Mouse (Mus musculus) spleen, adult 2 months (tissue): ENCODE measurements at regions not wholly inside any gene's neighbourhood (a gene's known extent, or its start where the extent isn't known, plus 50 kb on each side); places are given as distances from the start of the nearest gene placed in this dataset.

Experiments used
- DNase-seq, 2 experiments: peaks; one replicate each; pipeline versions ENCODE4 v3.0.0 to v3.0.0-alpha.2; 2012 to 2021; ENCODE audit warnings: low spot score in 2 of 2, low read depth in 1 of 2
- H3K27ac ChIP-seq: fragments of 200-500 bp; 2 replicates; pipeline ENCODE4 v1.5.1; 2012; ENCODE audit warnings: low read length, inconsistent platforms; ENCODE audit not compliant: insufficient read depth
- H3K27me3 ChIP-seq: fragments of 200-500 bp; 2 replicates; pipeline ENCODE4 v1.6.1; 2012; ENCODE audit warnings: mild to moderate bottlenecking, moderate library complexity, low read length, inconsistent platforms; ENCODE audit not compliant: control insufficient read depth, insufficient read depth
- H3K36me3 ChIP-seq: fragments of 200-500 bp; 2 replicates; pipeline ENCODE4 v1.6.1; 2012; ENCODE audit warnings: mild to moderate bottlenecking, low read length, inconsistent platforms; ENCODE audit not compliant: control insufficient read depth, insufficient read depth
- H3K4me1 ChIP-seq: fragments of 200-500 bp; 2 replicates; pipeline ENCODE4 v1.6.1; 2011; ENCODE audit warnings: inconsistent platforms; ENCODE audit not compliant: control insufficient read depth, insufficient read depth, insufficient read length
- H3K4me3 ChIP-seq: fragments of 200-500 bp; 2 replicates; pipeline ENCODE4 v1.5.1; 2011; ENCODE audit warnings: mild to moderate bottlenecking, inconsistent platforms; ENCODE audit not compliant: insufficient read depth, insufficient read length; ENCODE audit errors: extremely low read depth
- CTCF ChIP-seq: fragments of 200-500 bp; IDR thresholded peaks from 2 replicates; pipeline ENCODE4 v1.5.1; 2011; ENCODE audit warnings: mild to moderate bottlenecking, inconsistent platforms; ENCODE audit not compliant: insufficient read depth, insufficient read length, insufficient replicate concordance; ENCODE audit errors: extremely low read depth
- POLR2A ChIP-seq: fragments of 200-500 bp; IDR thresholded peaks from 2 replicates; pipeline ENCODE4 v1.6.1; 2011; ENCODE audit warnings: low read depth, low read length, inconsistent platforms
- WGBS: fragments of 180-500 bp; shearing (Covaris S2); methylation state at CpG from one replicate; pipeline ENCODE4 v1.1.7; 2018; 5-methylcytosine and 5-hydroxymethylcytosine counted together

GRCm38 (mm10) chr4:152756535-152756934 is 278.9 kb upstream of the Kcnab2 start:
- 83% methylated on average over 10 of the region's 10 CpGs for WGBS

GRCm38 (mm10) chr4:152755756-152756155 is 278.1 kb upstream of the Kcnab2 start:
- H3K36me3 ChIP-seq = no peaks in the 10 kb centered on the region
- no peaks in the 10 kb centered on the region for H3K4me1 ChIP-seq
- TF ChIP-seq CTCF = no peak
- TF ChIP-seq POLR2A = no peak
- no peak overlapping the region for H3K27ac ChIP-seq
- H3K27me3 ChIP-seq = no peaks in the 10 kb centered on the region
- H3K4me3 ChIP-seq = no peak overlapping the region
- DNase-seq = no peak
- 83% methylated on average over 8 of the region's 8 CpGs for WGBS

More at GRCm38 (mm10) chr4:152756535-152756934, 278.9 kb upstream of the Kcnab2 start:
- no peak overlapping the region for H3K4me3 ChIP-seq
- no peaks in the 10 kb centered on the region for H3K36me3 ChIP-seq
- no peak overlapping the region for H3K27ac ChIP-seq
- H3K4me1 ChIP-seq = no peaks in the 10 kb centered on the region
- TF ChIP-seq CTCF = no peak
- no peak for TF ChIP-seq POLR2A
- no peaks in the 10 kb centered on the region for H3K27me3 ChIP-seq
- DNase-seq = no peak

- H3K4me1 ChIP-seq = no peaks in the 10 kb centered on the region
- H3K27ac ChIP-seq = no peak overlapping the region
- no peak overlapping the region for H3K4me3 ChIP-seq
- no peaks in the 10 kb centered on the region for H3K36me3 ChIP-seq
- TF ChIP-seq POLR2A (no peak), CTCF (no peak)
- WGBS = 70% methylated on average over 11 of the region's 11 CpGs
- no peaks in the 10 kb centered on the region for H3K27me3 ChIP-seq
- DNase-seq = no peak
These were observed 266.7 kb upstream of the Kcnab2 start for GRCm38 (mm10) chr4:152744366-152744765.

GRCm38 (mm10) chr4:152733017-152733416 is 255.3 kb upstream of the Kcnab2 start:
- H3K27me3 ChIP-seq = no peaks in the 10 kb centered on the region
- TF ChIP-seq CTCF = no peak
- TF ChIP-seq POLR2A = no peak
- no peaks in the 10 kb centered on the region for H3K4me1 ChIP-seq
- H3K27ac ChIP-seq = no peak overlapping the region
- 80% methylated on average over 2 of the region's 2 CpGs for WGBS
- no peaks in the 10 kb centered on the region for H3K36me3 ChIP-seq
- DNase-seq = no peak
- no peak overlapping the region for H3K4me3 ChIP-seq

- H3K4me3 ChIP-seq = no peak overlapping the region
- WGBS = 78% methylated on average over 10 of the region's 10 CpGs
- no peaks in the 10 kb centered on the region for H3K27me3 ChIP-seq
- DNase-seq = no peak
- no peak overlapping the region for H3K27ac ChIP-seq
- TF ChIP-seq POLR2A (no peak), CTCF (no peak)
- no peaks in the 10 kb centered on the region for H3K36me3 ChIP-seq
- no peaks in the 10 kb centered on the region for H3K4me1 ChIP-seq
These were observed 254.3 kb upstream of the Kcnab2 start for GRCm38 (mm10) chr4:152731988-152732387.

- no peaks in the 10 kb centered on the region for H3K27me3 ChIP-seq
- H3K27ac ChIP-seq = no peak overlapping the region
- H3K4me1 ChIP-seq = no peaks in the 10 kb centered on the region
- no peak overlapping the region for H3K4me3 ChIP-seq
- WGBS = 69% methylated on average over 10 of the region's 10 CpGs
- no peak for TF ChIP-seq CTCF
- DNase-seq = no peak
- no peaks in the 10 kb centered on the region for H3K36me3 ChIP-seq
These were observed 253.5 kb upstream of the Kcnab2 start for GRCm38 (mm10) chr4:152731082-152731720.

GRCm38 (mm10) chr4:152729421-152729820 is 251.8 kb upstream of the Kcnab2 start:
- no peaks in the 10 kb centered on the region for H3K4me1 ChIP-seq
- DNase-seq = no peak
- no peak overlapping the region for H3K4me3 ChIP-seq
- TF ChIP-seq POLR2A (no peak), CTCF (no peak)
- H3K27me3 ChIP-seq = no peaks in the 10 kb centered on the region
- H3K27ac ChIP-seq = no peak overlapping the region
- 79% methylated on average over 6 of the region's 6 CpGs for WGBS
- H3K36me3 ChIP-seq = no peaks in the 10 kb centered on the region
